Mouse (Mus musculus): ENCODE measurements around the gene Arhgef40. TPM values are rescaled to one million over a fixed set of nuclear protein-coding genes. Genes with fewer than 3 reads are reported as not detected.

Gene Arhgef40
- polyA plus RNA-seq (2012; rRNA removed; ENCODE audit: low replicate concordance), result 85.1 and 106 TPM in 2 replicates

DNA sequence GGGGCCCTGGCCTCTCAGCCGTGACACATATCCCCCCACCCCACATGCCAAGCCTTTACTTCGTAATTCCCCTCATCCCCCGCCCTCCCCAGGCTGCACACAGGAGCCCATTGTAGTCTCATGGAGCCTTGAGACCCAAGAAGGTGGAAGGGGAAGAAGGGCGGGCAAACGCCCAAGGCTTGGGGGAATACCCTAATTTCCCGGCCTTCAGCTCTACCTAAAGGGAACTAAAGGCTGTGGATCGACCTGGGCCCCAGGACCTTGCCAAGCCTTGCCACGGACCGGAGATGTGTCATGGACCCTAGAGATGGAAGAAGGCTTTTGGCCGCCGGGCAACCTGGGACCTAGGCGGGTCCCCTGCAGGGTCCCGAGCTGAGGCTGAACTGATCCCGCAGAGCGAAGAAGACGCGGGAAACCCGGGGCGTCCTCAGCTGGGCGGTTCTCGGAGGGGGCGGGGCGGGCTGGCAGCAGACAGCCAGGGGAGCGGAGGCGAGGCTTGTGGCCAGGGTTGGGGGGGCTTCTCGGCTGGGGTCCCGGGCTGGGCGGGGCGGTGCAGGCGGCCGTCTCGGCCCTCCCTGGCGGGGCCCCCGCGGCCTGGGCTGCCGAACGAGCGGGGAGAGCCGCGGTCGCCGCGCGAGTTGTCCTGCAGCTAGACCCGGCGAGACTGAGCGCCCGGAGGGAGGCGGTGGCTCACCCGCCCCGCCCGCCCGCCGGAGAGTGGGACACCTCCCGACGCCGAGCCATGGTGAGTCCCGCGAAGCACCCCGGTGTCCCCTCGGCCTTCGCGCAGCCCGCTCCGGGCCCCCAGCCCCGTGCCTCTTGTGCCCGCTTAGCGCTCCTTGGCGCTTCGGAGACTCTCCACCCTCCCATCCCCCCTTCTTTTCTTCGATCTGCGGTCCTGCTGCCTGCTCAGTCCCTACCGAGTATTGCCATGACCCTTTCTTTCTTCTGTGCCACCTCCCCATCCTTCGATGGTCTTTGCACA lies at the start of gene Arhgef40:
Gene Arhgef40 (plus strand): TSS at position 473 of the 985 bp plus-strand sequence.

GRCm38 (mm10) chr14:52015445-52016100 lies 31.1 kb downstream of the Arhgef40 start, which contains the start of gene Tmem253:
TSS of gene Tmem253 (plus strand) at chr14:52015658.

GRCm38 (mm10) chr14:52020486-52021137 lies 36.1 kb downstream of the Arhgef40 start, which contains the start of gene Zfp219:
TSS of gene Zfp219 (minus strand) at chr14:52020733.

DNA sequence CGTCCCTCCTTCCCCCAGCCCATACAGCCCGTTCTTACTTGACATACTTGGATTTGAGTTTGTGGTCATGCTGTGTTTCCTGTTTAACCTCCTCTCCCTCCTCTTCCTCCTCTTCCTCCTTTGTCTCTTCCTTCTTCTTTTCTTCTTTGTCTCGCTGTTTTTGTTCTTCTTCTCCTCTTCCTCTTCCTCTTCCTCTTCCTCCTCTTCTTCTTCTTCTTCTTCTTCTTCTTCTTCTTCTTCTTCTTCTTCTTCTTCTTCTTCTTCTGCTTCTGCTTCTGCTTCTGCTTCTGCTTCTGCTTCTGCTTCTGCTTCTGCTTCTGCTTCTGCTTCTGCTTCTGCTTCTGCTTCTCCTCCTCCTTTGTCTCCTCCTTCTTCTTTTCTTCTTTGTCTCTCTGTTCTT lies 57.8 kb downstream of the Arhgef40 start, which contains the start of gene Olfr221:
Gene Olfr221 (minus strand): TSS at position 101 of the 400 bp plus-strand sequence.

Other genes starting within 250 kb of the Arhgef40 start
- not detected in 2 replicates for gene Ang4, start 211.1 kb upstream of the Arhgef40 start, polyA plus RNA-seq (2012; rRNA removed; ENCODE audit: low replicate concordance)
- not detected in 2 replicates for gene AY358078, start 184.7 kb upstream of the Arhgef40 start, polyA plus RNA-seq (2012; rRNA removed; ENCODE audit: low replicate concordance)
- gene Ear6, start 131.0 kb upstream of the Arhgef40 start, polyA plus RNA-seq (2012; rRNA removed; ENCODE audit: low replicate concordance), result 0.24 TPM in 1 of 2 replicates, not detected in the other
- gene Mettl17, start 99.9 kb upstream of the Arhgef40 start, polyA plus RNA-seq (2012; rRNA removed; ENCODE audit: low replicate concordance), result 34.0 and 54.5 TPM in 2 replicates
- gene Slc39a2, start 91.8 kb upstream of the Arhgef40 start, polyA plus RNA-seq (2012; rRNA removed; ENCODE audit: low replicate concordance), result 0.45 and 1.7 TPM in 2 replicates
- gene Ndrg2, start 70.6 kb upstream of the Arhgef40 start, polyA plus RNA-seq (2012; rRNA removed; ENCODE audit: low replicate concordance), result 336 and 972 TPM in 2 replicates
- gene Tppp2, start 66.3 kb upstream of the Arhgef40 start, polyA plus RNA-seq (2012; rRNA removed; ENCODE audit: low replicate concordance), result not detected in 2 replicates
- 0.20 TPM in 1 of 2 replicates, not detected in the other for gene Rnase13, start 61.9 kb upstream of the Arhgef40 start, polyA plus RNA-seq (2012; rRNA removed; ENCODE audit: low replicate concordance)
- gene Tmem253, start 30.9 kb downstream of the Arhgef40 start, polyA plus RNA-seq (2012; rRNA removed; ENCODE audit: low replicate concordance), result 0.65 and 2.1 TPM in 2 replicates
- 81.4 and 110 TPM in 2 replicates for gene Zfp219, start 36.0 kb downstream of the Arhgef40 start, polyA plus RNA-seq (2012; rRNA removed; ENCODE audit: low replicate concordance)
- not detected in 2 replicates for gene Olfr221, start 57.7 kb downstream of the Arhgef40 start, polyA plus RNA-seq (2012; rRNA removed; ENCODE audit: low replicate concordance)
- gene Hnrnpc, start 119.3 kb downstream of the Arhgef40 start, polyA plus RNA-seq (2012; rRNA removed; ENCODE audit: low replicate concordance), result 39.8 and 84.3 TPM in 2 replicates
- gene Rpgrip1, start 126.0 kb downstream of the Arhgef40 start, polyA plus RNA-seq (2012; rRNA removed; ENCODE audit: low replicate concordance), result 4.7 and 15.7 TPM in 2 replicates
- gene Supt16, start 212.7 kb downstream of the Arhgef40 start, polyA plus RNA-seq (2012; rRNA removed; ENCODE audit: low replicate concordance), result 4.9 and 9.8 TPM in 2 replicates